Mouse (Mus musculus) B cell, adult 2 months (primary cell): Measurements from ENCODE around the gene Adra2c.

Source experiments
- DNase-seq, 2 experiments: peaks; one replicate each; pipeline ENCODE4 v3.0.0; 2022

The Adra2c gene

DNA sequence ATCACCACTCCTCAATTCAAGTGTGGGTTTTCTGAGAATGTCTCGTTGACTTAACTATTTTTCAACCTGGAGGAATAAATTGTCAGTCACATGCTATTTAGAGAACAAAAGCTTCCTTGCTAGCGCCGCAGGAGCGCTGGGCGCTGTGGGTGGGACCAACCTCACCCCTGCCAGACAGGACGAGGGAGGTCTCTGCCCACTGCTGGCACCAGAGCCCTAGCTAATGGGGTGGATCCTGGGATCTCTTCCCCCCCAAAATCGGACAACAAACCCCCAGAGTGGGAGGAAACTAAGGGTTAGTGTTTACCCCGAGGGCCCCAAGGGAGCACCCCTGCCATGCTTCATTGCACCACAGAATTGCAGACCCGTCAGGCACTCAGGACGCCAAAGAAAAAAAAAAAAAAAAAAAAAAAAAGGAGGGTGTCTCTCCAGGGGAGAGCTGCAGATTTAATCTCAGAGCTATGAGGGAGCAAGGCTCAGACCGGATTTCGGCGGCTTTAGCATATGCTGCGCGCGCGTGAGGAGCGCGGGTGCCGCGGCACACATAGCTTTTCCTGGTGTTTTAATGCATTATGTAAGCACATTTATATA lies 35.2 kb downstream of the Adra2c start:
- DNase-seq, result peak; percentile 36 to 44

DNA sequence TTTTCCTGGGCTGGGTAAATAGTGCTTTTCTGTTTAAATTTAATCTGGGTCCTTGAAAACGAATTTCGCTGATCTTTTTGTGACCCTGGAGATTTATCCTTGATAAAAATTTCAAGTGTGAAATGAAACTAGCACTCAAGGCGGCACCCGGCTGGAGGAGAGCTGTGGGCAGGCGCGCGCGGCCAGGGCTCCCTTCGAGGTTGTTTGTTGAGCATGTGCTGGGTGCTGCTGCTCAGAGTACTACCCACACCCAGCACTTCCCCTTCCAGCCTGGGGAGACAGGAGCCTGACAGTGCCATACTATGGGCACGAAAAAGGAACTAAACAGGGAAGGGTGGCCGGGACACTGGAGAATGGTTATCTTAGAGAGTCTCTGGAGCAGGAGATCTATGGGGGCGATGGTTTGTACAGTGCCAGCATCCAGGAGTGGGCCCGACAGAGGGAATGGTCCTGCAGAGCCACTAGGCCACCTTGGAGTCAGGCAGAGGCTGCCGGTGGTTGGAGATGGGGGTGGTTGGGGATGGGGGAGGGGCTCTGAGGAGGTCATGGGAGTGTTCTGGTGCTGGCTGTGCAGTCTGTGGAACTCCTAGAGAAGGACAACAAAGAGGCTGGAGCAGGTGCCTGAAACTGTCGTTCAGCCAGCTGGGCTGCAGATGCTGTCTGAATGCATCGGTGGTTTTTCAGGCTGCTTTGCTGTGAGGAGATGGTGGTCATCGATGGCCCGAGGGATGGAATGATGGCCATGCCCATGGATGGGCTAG lies 35.9 kb downstream of the Adra2c start:
- peak; percentile 28 to 37 for DNase-seq

DNA sequence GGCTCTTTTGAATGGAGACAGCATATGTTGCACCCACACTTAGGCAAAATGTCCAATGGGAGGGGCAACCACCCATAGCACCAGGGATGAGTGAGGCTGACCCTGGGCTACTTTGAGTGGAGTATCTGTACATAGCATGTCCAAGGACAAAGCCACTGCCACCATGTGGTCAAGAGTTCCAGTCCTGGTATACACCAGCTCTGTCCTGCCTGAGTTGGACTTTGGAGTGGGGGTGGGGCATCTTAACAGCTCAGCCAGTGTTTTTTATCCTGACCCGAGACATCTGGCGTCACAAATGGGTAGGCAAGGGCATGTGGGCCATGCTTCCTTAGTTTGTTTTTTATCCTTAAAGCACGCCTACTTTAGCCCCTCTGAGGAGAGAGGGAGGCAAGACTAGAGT lies 36.5 kb downstream of the Adra2c start:
- no peak for DNase-seq

DNA sequence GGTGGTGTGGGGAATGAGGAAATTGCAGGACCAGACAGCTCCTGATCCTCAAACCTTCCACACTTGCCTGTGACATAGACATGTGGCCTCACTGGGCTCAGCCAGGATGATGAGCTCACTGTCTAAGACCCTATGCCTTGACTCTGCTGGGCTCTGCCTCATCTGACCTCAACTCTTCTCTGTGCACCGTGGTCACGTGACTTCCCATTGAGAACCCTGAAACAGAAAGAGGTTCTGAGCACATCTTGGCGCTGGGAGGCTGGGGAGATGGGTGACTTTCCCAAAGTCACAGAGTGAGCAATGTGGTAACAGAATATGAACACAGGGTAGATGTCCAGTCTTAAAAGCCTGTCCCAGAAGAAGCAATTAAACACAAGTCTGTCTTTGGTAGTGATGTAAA lies 37.1 kb downstream of the Adra2c start:
- DNase-seq, result peak; percentile 12 to 19

DNA sequence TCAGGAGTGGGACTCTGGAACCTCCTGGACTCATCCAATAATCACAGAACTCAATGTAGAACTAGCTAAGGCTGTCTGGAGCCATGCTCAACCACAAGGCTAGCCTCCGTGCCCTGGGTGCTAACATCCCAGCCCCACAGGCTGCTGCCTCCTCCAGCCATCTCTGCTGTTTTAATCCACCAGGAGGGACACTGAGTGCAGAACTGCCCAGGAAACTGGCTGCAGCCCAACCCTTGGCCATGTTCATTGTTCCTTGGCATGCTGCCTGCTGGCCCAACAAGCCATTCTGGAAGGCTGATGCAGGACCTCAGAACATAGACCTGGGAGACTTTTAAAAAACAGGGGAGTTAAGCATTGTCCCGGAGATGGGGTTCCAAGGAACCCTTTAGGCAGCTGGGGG lies 42.5 kb downstream of the Adra2c start:
- DNase-seq, result no peak

DNA sequence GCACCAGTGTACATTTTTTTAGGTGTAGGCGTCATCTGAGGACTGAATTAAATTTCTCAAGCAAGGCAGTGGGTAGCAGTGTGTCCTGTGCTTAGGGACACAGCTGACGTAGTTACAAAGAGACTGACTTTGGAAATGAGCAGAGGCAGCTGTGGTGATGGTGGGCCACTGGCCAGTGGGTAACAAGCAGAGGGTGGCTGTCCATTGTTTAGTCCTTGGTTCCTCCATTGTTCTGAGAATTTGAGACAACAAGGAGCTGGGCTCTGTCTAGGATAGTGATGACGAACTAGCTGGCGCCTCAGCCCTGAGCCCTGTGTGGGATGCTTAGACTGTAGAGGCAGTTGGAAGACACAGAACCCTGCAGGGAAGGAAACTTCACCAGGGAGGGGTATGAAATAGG lies 52.7 kb downstream of the Adra2c start:
- DNase-seq, result no peak
